Mouse (Mus musculus): Measurements from ENCODE around the gene Dbi. TPM values are rescaled to one million over a fixed set of nuclear protein-coding genes. Genes with fewer than 3 reads are reported as not detected.

The Dbi gene
- total RNA-seq, 1 experiment: 259 TPM

- DNase-seq (ENCODE audit: low read depth, low spot score): no peak
- H3K4me3 ChIP-seq (ENCODE audit: insufficient read depth in 1 of 2, low read depth in 1 of 2, low read length in 2 of 2, poor library complexity in 1 of 2, severe bottlenecking in 1 of 2): no peak overlapping the region
- H3K27ac ChIP-seq (ENCODE audit: insufficient read depth, low read depth, low read length, poor library complexity, severe bottlenecking): no peak overlapping the region
- no peaks in the 10 kb centered on the region for H3K36me3 ChIP-seq (ENCODE audit: control insufficient read depth, insufficient read depth, low read length, poor library complexity, severe bottlenecking)
- no peak for TF ChIP-seq ZNF384 (IDR thresholded peaks at IDR 0.05; ENCODE audit: low read depth, low read length)
- TF ChIP-seq CHD2 (IDR thresholded peaks at IDR 0.05; ENCODE audit: low read depth, low read length): no peak
- TF ChIP-seq MAFK (IDR thresholded peaks at IDR 0.05; ENCODE audit: insufficient read depth, low read depth, low read length): no peak
- no peak for TF ChIP-seq ZC3H11A (IDR thresholded peaks at IDR 0.05; ENCODE audit: borderline replicate concordance, low read depth, low read length)
- no peak for TF ChIP-seq HCFC1 (IDR thresholded peaks at IDR 0.05; ENCODE audit: borderline replicate concordance, insufficient read depth, low read length)
- H3K4me1 ChIP-seq (ENCODE audit: control insufficient read depth in 2 of 2, insufficient read depth in 2 of 2, low read length in 2 of 2, poor library complexity in 1 of 2): 0 out of 4 replicates have a peak, but pooled peaks cover 0 to 2% of the 10 kb centered on the region in 2 experiments
- in situ Hi-C loops (cut with MboI; ENCODE audit: low sequenced_read_pairs in 2 of 2, unreplicated experiment in 2 of 2): no loop called here
- no peak overlapping the region for H3K9ac ChIP-seq (ENCODE audit: insufficient read depth, low read depth, low read length, poor library complexity, severe bottlenecking)
- H3K9me3 ChIP-seq (ENCODE audit: control insufficient read depth, insufficient read depth, low read depth, low read length): no peaks in the 10 kb centered on the region
Measured at GRCm38 (mm10) chr1:120140144-120140693, 19.3 kb upstream of the Dbi start.

DNA sequence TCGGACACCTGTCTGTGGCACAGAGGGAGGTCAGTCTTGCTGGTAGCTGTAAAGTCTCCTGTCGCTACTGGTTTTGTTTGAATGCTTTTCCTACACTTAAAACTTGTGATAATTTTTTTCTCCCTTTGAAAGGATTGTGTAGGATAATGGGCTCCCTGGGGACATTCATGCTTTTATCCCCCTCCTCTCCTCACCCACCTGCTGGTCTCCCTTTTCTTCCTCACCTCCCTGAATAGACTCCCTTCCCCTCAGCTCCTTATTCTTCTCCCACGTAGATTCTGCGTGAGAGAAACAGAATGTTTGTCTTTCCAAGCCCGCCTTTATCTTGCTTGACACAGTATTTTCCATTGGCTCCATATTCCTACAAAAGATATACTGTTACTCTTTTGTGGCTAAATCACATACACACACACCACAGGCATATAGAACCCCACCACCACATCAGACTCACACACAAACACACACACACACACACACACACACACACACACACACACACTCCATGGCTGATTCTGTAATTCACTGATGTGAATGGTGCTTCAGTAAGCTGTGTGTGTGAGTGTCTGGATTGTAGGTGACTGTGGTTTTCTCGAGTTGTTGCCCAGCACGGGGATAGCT lies 18.2 kb upstream of the Dbi start:
- no peaks in the 10 kb centered on the region for H3K36me3 ChIP-seq (ENCODE audit: control insufficient read depth, insufficient read depth, low read length, poor library complexity, severe bottlenecking)
- H3K27ac ChIP-seq (ENCODE audit: insufficient read depth, low read depth, low read length, poor library complexity, severe bottlenecking): no peak overlapping the region
- TF ChIP-seq HCFC1 (IDR thresholded peaks at IDR 0.05; ENCODE audit: borderline replicate concordance, insufficient read depth, low read length): no peak
- no peak for TF ChIP-seq ZC3H11A (IDR thresholded peaks at IDR 0.05; ENCODE audit: borderline replicate concordance, low read depth, low read length)
- TF ChIP-seq MAFK (IDR thresholded peaks at IDR 0.05; ENCODE audit: insufficient read depth, low read depth, low read length): no peak
- no peak for TF ChIP-seq CHD2 (IDR thresholded peaks at IDR 0.05; ENCODE audit: low read depth, low read length)
- TF ChIP-seq ZNF384 (IDR thresholded peaks at IDR 0.05; ENCODE audit: low read depth, low read length): no peak
- in situ Hi-C loops (cut with MboI; ENCODE audit: low sequenced_read_pairs in 2 of 2, unreplicated experiment in 2 of 2): no loop called here
- 0 out of 4 replicates have a peak, but pooled peaks cover 0 to 2% of the 10 kb centered on the region in 2 experiments for H3K4me1 ChIP-seq (ENCODE audit: control insufficient read depth in 2 of 2, insufficient read depth in 2 of 2, low read length in 2 of 2, poor library complexity in 1 of 2)
- no peak overlapping the region for H3K9ac ChIP-seq (ENCODE audit: insufficient read depth, low read depth, low read length, poor library complexity, severe bottlenecking)
- H3K9me3 ChIP-seq (ENCODE audit: control insufficient read depth, insufficient read depth, low read depth, low read length): no peaks in the 10 kb centered on the region
- H3K4me3 ChIP-seq (ENCODE audit: insufficient read depth in 1 of 2, low read depth in 1 of 2, low read length in 2 of 2, poor library complexity in 1 of 2, severe bottlenecking in 1 of 2): no peak overlapping the region
- DNase-seq (ENCODE audit: low read depth, low spot score): no peak

GRCm38 (mm10) chr1:120135934-120136786 lies 15.3 kb upstream of the Dbi start:
- in situ Hi-C loops (cut with MboI; ENCODE audit: low sequenced_read_pairs in 2 of 2, unreplicated experiment in 2 of 2): no loop called here
- Histone ChIP-seq H3K9me3 (ENCODE audit: control insufficient read depth, insufficient read depth, low read depth, low read length) (no peaks in the 10 kb centered on the region), H3K36me3 (ENCODE audit: control insufficient read depth, insufficient read depth, low read length, poor library complexity, severe bottlenecking) (no peaks in the 10 kb centered on the region), H3K4me1 (ENCODE audit: control insufficient read depth in 2 of 2, insufficient read depth in 2 of 2, low read length in 2 of 2, poor library complexity in 1 of 2) (0 out of 4 replicates have a peak, but pooled peaks cover 0 to 2% of the 10 kb centered on the region in 2 experiments), H3K9ac (ENCODE audit: insufficient read depth, low read depth, low read length, poor library complexity, severe bottlenecking) (no peak overlapping the region), H3K27ac (ENCODE audit: insufficient read depth, low read depth, low read length, poor library complexity, severe bottlenecking) (no peak overlapping the region), H3K4me3 (ENCODE audit: insufficient read depth in 1 of 2, low read depth in 1 of 2, low read length in 2 of 2, poor library complexity in 1 of 2, severe bottlenecking in 1 of 2) (no peak overlapping the region)
- TF ChIP-seq ZNF384 (IDR thresholded peaks at IDR 0.05; ENCODE audit: low read depth, low read length): no peak
- no peak for TF ChIP-seq CHD2 (IDR thresholded peaks at IDR 0.05; ENCODE audit: low read depth, low read length)
- TF ChIP-seq HCFC1 (IDR thresholded peaks at IDR 0.05; ENCODE audit: borderline replicate concordance, insufficient read depth, low read length): no peak
- TF ChIP-seq ZC3H11A (IDR thresholded peaks at IDR 0.05; ENCODE audit: borderline replicate concordance, low read depth, low read length): no peak
- TF ChIP-seq MAFK (IDR thresholded peaks at IDR 0.05; ENCODE audit: insufficient read depth, low read depth, low read length): no peak
- no peak for DNase-seq (ENCODE audit: low read depth, low spot score)

- TF ChIP-seq MAFK (IDR thresholded peaks at IDR 0.05; ENCODE audit: insufficient read depth, low read depth, low read length): no peak
- TF ChIP-seq ZC3H11A (IDR thresholded peaks at IDR 0.05; ENCODE audit: borderline replicate concordance, low read depth, low read length): no peak
- no peak for TF ChIP-seq HCFC1 (IDR thresholded peaks at IDR 0.05; ENCODE audit: borderline replicate concordance, insufficient read depth, low read length)
- TF ChIP-seq ZNF384 (IDR thresholded peaks at IDR 0.05; ENCODE audit: low read depth, low read length): no peak
- no peak for TF ChIP-seq CHD2 (IDR thresholded peaks at IDR 0.05; ENCODE audit: low read depth, low read length)
- H3K9ac ChIP-seq (ENCODE audit: insufficient read depth, low read depth, low read length, poor library complexity, severe bottlenecking): no peak overlapping the region
- no peaks in the 10 kb centered on the region for H3K36me3 ChIP-seq (ENCODE audit: control insufficient read depth, insufficient read depth, low read length, poor library complexity, severe bottlenecking)
- no peak for DNase-seq (ENCODE audit: low read depth, low spot score)
- H3K4me1 ChIP-seq (ENCODE audit: control insufficient read depth in 2 of 2, insufficient read depth in 2 of 2, low read length in 2 of 2, poor library complexity in 1 of 2): no peaks in the 10 kb centered on the region
- H3K9me3 ChIP-seq (ENCODE audit: control insufficient read depth, insufficient read depth, low read depth, low read length): no peaks in the 10 kb centered on the region
- in situ Hi-C loops (cut with MboI; ENCODE audit: low sequenced_read_pairs in 2 of 2, unreplicated experiment in 2 of 2): no loop called here
- H3K27ac ChIP-seq (ENCODE audit: insufficient read depth, low read depth, low read length, poor library complexity, severe bottlenecking): no peak overlapping the region
- H3K4me3 ChIP-seq (ENCODE audit: insufficient read depth in 1 of 2, low read depth in 1 of 2, low read length in 2 of 2, poor library complexity in 1 of 2, severe bottlenecking in 1 of 2): no peak overlapping the region
Measured at GRCm38 (mm10) chr1:120132376-120132775, 11.5 kb upstream of the Dbi start.
